Mouse (Mus musculus) MEL (cell line): Measurements from ENCODE around the gene Kcnh6. TPM values are rescaled to one million over a fixed set of nuclear protein-coding genes. Genes with fewer than 3 reads are reported as not detected.

Experiments
- DNase-seq: peaks from one replicate; pipeline ENCODE4 v3.0.0; 2011; ENCODE audit warnings: low read depth, low spot score
- H3K27ac ChIP-seq: 2 replicates; pipeline ENCODE4 v1.5.1; 2012; ENCODE audit warnings: low read depth, mild to moderate bottlenecking, control low read depth, low read length, moderate library complexity; ENCODE audit not compliant: control insufficient read depth
- H3K27me3 ChIP-seq, 2 experiments: fragments of 150-350 bp in 1 of 2; sonication (generic) in 1 of 2; 2 replicates each; pipeline ENCODE4 v1.6.1; 2012; ENCODE audit warnings: low read length in 2 of 2, mild to moderate bottlenecking in 2 of 2, improper control_type of control experiment in 1 of 2, moderate library complexity in 1 of 2; ENCODE audit not compliant: insufficient read depth in 2 of 2, control insufficient read depth in 1 of 2
- H3K36me3 ChIP-seq, 2 experiments: 2 replicates each; pipeline ENCODE4 v1.6.1; 2012 to 2014; ENCODE audit warnings: low read length in 2 of 2, improper control_type of control experiment in 1 of 2, inconsistent platforms in 1 of 2, mild to moderate bottlenecking in 1 of 2; ENCODE audit not compliant: insufficient read depth in 2 of 2, control insufficient read depth in 1 of 2
- H3K4me1 ChIP-seq, 2 experiments: fragments of 150-350 bp in 1 of 2; sonication (generic) in 1 of 2; 2 replicates each; pipeline ENCODE4 v1.6.1; 2012; ENCODE audit warnings: low read length in 2 of 2, improper control_type of control experiment in 1 of 2, mild to moderate bottlenecking in 1 of 2; ENCODE audit not compliant: insufficient read depth in 2 of 2, control insufficient read depth in 1 of 2
- H3K4me3 ChIP-seq, 2 experiments: fragments of 150-350 bp in 1 of 2; sonication (generic) in 1 of 2; 2 replicates each; pipeline ENCODE4 v1.5.1; 2012; ENCODE audit warnings: low read depth in 2 of 2, low read length in 2 of 2, mild to moderate bottlenecking in 2 of 2, moderate library complexity in 2 of 2, control low read depth in 1 of 2, improper control_type of control experiment in 1 of 2; ENCODE audit not compliant: control insufficient read depth in 1 of 2, insufficient read depth in 1 of 2
- H3K79me2 ChIP-seq: 2 replicates; pipeline ENCODE4 v1.6.1; 2012; ENCODE audit warnings: mild to moderate bottlenecking, low read length, moderate library complexity; ENCODE audit not compliant: control insufficient read depth, poor library complexity, insufficient read depth
- H3K9ac ChIP-seq: 2 replicates; pipeline ENCODE4 v1.6.1; 2012; ENCODE audit warnings: low read depth, mild to moderate bottlenecking, control low read depth, low read length, moderate library complexity; ENCODE audit not compliant: control insufficient read depth, poor library complexity, severe bottlenecking
- H3K9me3 ChIP-seq: fragments of 150-350 bp; sonication (generic); replicated peaks from 2 replicates; pipeline ENCODE4 v1.6.1; 2012; ENCODE audit warnings: mild to moderate bottlenecking, low read length, improper control_type of control experiment, moderate library complexity; ENCODE audit not compliant: insufficient read depth
- CHD2 ChIP-seq: IDR thresholded peaks from 2 replicates; pipeline ENCODE4 v1.6.1; 2011; ENCODE audit warnings: low read length, improper control_type of control experiment
- CTCF ChIP-seq, 3 experiments: IDR thresholded peaks in 2 of 3; conservative IDR thresholded peaks in 1 of 3; 2 replicates each; pipeline ENCODE4 v1.5.1; 2011 to 2012; ENCODE audit warnings: low read length in 3 of 3, low read depth in 2 of 3, mild to moderate bottlenecking in 2 of 3, improper control_type of control experiment in 1 of 3, inconsistent platforms in 1 of 3, mixed read lengths in 1 of 3, moderate library complexity in 1 of 3; ENCODE audit not compliant: control insufficient read depth in 1 of 3, insufficient read depth in 1 of 3, poor library complexity in 1 of 3, severe bottlenecking in 1 of 3
- E2F4 ChIP-seq: IDR thresholded peaks from 2 replicates; pipeline ENCODE4 v1.6.1; 2011; ENCODE audit warnings: low read depth, low read length, improper control_type of control experiment, borderline replicate concordance
- EP300 ChIP-seq, 2 experiments: IDR thresholded peaks; 2 replicates each; pipeline ENCODE4 v1.6.1; 2011; ENCODE audit warnings: improper control_type of control experiment in 2 of 2, low read length in 2 of 2, low read depth in 1 of 2, mild to moderate bottlenecking in 1 of 2
- ETS1 ChIP-seq: IDR thresholded peaks from 2 replicates; pipeline ENCODE4 v1.6.1; 2012; ENCODE audit warnings: low read depth, mild to moderate bottlenecking, inconsistent platforms, low read length, improper control_type of control experiment, moderate library complexity
- GATA1 ChIP-seq: IDR thresholded peaks from 2 replicates; pipeline ENCODE4 v1.6.1; 2011; ENCODE audit warnings: low read depth, low read length, improper control_type of control experiment
- HCFC1 ChIP-seq: IDR thresholded peaks from 2 replicates; pipeline ENCODE4 v1.6.1; 2012; ENCODE audit warnings: low read depth, mild to moderate bottlenecking, inconsistent platforms, low read length, improper control_type of control experiment, moderate library complexity
- JUND ChIP-seq: IDR thresholded peaks from 2 replicates; pipeline ENCODE4 v1.6.1; 2011; ENCODE audit warnings: low read depth, mild to moderate bottlenecking, improper control_type of control experiment, low read length
- KAT2A ChIP-seq: conservative IDR thresholded peaks from 2 replicates; pipeline ENCODE4 v1.6.1; 2012; ENCODE audit warnings: low read depth, low read length, improper control_type of control experiment, inconsistent platforms
- MAZ ChIP-seq: IDR thresholded peaks from 2 replicates; pipeline ENCODE4 v1.6.1; 2012; ENCODE audit warnings: low read depth, mild to moderate bottlenecking, inconsistent platforms, low read length, improper control_type of control experiment
- NELFE ChIP-seq: IDR thresholded peaks from 2 replicates; pipeline ENCODE4 v1.6.1; 2011; ENCODE audit warnings: low read depth, low read length, improper control_type of control experiment
- POLR2AphosphoS2 ChIP-seq: IDR thresholded peaks from 2 replicates; pipeline ENCODE4 v1.6.1; 2011; ENCODE audit warnings: low read length, improper control_type of control experiment
- POLR2AphosphoS5 ChIP-seq: IDR thresholded peaks from 2 replicates; pipeline ENCODE4 v1.6.1; 2012; ENCODE audit warnings: low read depth, borderline replicate concordance, mild to moderate bottlenecking, inconsistent platforms, low read length, moderate library complexity, mixed read lengths
- RAD21 ChIP-seq: IDR thresholded peaks from 2 replicates; pipeline ENCODE4 v1.6.1; 2011; ENCODE audit warnings: mild to moderate bottlenecking, low read depth, low read length, improper control_type of control experiment
- RCOR1 ChIP-seq: IDR thresholded peaks from 2 replicates; pipeline ENCODE4 v1.6.1; 2012; ENCODE audit warnings: low read depth, mild to moderate bottlenecking, inconsistent platforms, low read length, improper control_type of control experiment
- SIN3A ChIP-seq: IDR thresholded peaks from 2 replicates; pipeline ENCODE4 v1.6.1; 2012; ENCODE audit warnings: low read length, improper control_type of control experiment, inconsistent platforms
- SMC3 ChIP-seq: IDR thresholded peaks from 2 replicates; pipeline ENCODE4 v1.6.1; 2011; ENCODE audit warnings: low read depth, low read length, improper control_type of control experiment
- TAL1 ChIP-seq: IDR thresholded peaks from 2 replicates; pipeline ENCODE4 v1.6.1; 2012; ENCODE audit warnings: mild to moderate bottlenecking, inconsistent platforms, low read length, moderate library complexity, mixed read lengths
- TBP ChIP-seq: IDR thresholded peaks from 2 replicates; pipeline ENCODE4 v1.8.0; 2011; ENCODE audit warnings: low read depth, low read length, improper control_type of control experiment
- TCF12 ChIP-seq: IDR thresholded peaks from 2 replicates; pipeline ENCODE4 v1.6.1; 2014; ENCODE audit warnings: low read depth, mild to moderate bottlenecking, inconsistent platforms, low read length, improper control_type of control experiment, moderate library complexity
- UBTF ChIP-seq: IDR thresholded peaks from 2 replicates; pipeline ENCODE4 v1.6.1; 2012; ENCODE audit warnings: low read depth, mild to moderate bottlenecking, inconsistent platforms, low read length, improper control_type of control experiment, moderate library complexity, borderline replicate concordance; ENCODE audit not compliant: insufficient read depth
- USF1 ChIP-seq: IDR thresholded peaks from 2 replicates; pipeline ENCODE4 v1.6.1; 2014; ENCODE audit warnings: low read depth, mild to moderate bottlenecking, inconsistent platforms, low read length, improper control_type of control experiment, moderate library complexity
- ZC3H11A ChIP-seq: IDR thresholded peaks from 2 replicates; pipeline ENCODE4 v1.6.1; 2012; ENCODE audit warnings: low read depth, mild to moderate bottlenecking, inconsistent platforms, low read length, improper control_type of control experiment
- ZKSCAN1 ChIP-seq: IDR thresholded peaks from 2 replicates; pipeline ENCODE4 v1.6.1; 2012; ENCODE audit warnings: low read depth, mild to moderate bottlenecking, inconsistent platforms, low read length, improper control_type of control experiment, moderate library complexity
- polyA plus RNA-seq, 2 experiments: library from polyadenylated mRNA; stranded (reverse) in 1 of 2; unstranded in 1 of 2; fragments of >175 nt in 1 of 2; fragments of >200 nt in 1 of 2; gene quantifications; 2 replicates each; pipeline versions ENCODE4 v1.2.1 to v1.2.4; 2012; ENCODE audit warnings: low replicate concordance in 2 of 2, low read depth in 1 of 2; ENCODE audit not compliant: insufficient read length in 2 of 2, insufficient read depth in 1 of 2, missing spikeins in 1 of 2
- total RNA-seq: library from RNA; depleted of rRNA; stranded (reverse); fragments of 300-350 nt; gene quantifications from 2 replicates; pipeline ENCODE4 v1.2.3, GENCODE M21; 2012

Gene Kcnh6
- total and polyA plus RNA-seq, 3 experiments, result 0.04 to 0.07 TPM; not detected in 1

- no peak for DNase-seq
- Histone ChIP-seq H3K27ac (no peak overlapping the region), H3K36me3 (no peaks in the 10 kb centered on the region; a peak in 1 of 4 replicates), H3K9ac (no peak overlapping the region), H3K79me2 (no peaks in the 10 kb centered on the region), H3K4me3 (no peak overlapping the region), H3K9me3 (no peaks in the 10 kb centered on the region), H3K27me3 (peaks cover 2 to 8% of the 10 kb centered on the region in 2 experiments), H3K4me1 (peaks cover 0 to 1% of the 10 kb centered on the region in 2 experiments; a peak in 2 of 4 replicates)
- TF ChIP-seq HCFC1, result no peak
- TF ChIP-seq TAL1, result no peak
- TF ChIP-seq CTCF (IDR thresholded peaks at IDR 0.05 in 2 of 3, conservative IDR thresholded peaks at IDR 0.05 in 1 of 3; ENCODE audit: control insufficient read depth in 1 of 3, insufficient read depth in 1 of 3, low read depth in 2 of 3, low read length in 3 of 3, poor library complexity in 1 of 3, severe bottlenecking in 1 of 3), result no peak
- TF ChIP-seq POLR2AphosphoS2, result no peak
- no peak for TF ChIP-seq ZKSCAN1
- no peak for TF ChIP-seq SMC3
- no peak for TF ChIP-seq SIN3A
- TF ChIP-seq KAT2A, result no peak
- TF ChIP-seq RAD21, result no peak
- no peak for TF ChIP-seq UBTF
- no peak for TF ChIP-seq TBP
- no peak for TF ChIP-seq ETS1
- TF ChIP-seq NELFE, result no peak
- TF ChIP-seq E2F4, result no peak
- no peak for TF ChIP-seq USF1
- TF ChIP-seq RCOR1, result no peak
These were observed 12.3 kb downstream of the Kcnh6 start for GRCm38 (mm10) chr11:106020051-106020763.

GRCm38 (mm10) chr11:106025774-106026173 is 17.9 kb downstream of the Kcnh6 start:
- no peak overlapping the region for H3K4me3 ChIP-seq
- peak; percentile 77 for DNase-seq
- H3K9me3 ChIP-seq, result no peaks in the 10 kb centered on the region
- TF ChIP-seq POLR2AphosphoS5, result no peak
- no peak for TF ChIP-seq MAZ
- TF ChIP-seq TAL1, result peak; percentile 56; the same call in 1 of the 2 replicates
- TF ChIP-seq GATA1, result peak; percentile 97
- TF ChIP-seq ZKSCAN1, result no peak
- TF ChIP-seq JUND, result 0 out of 2 replicates have a peak, but pooled peaks have one; percentile 23
- TF ChIP-seq TCF12, result peak; percentile 87
- TF ChIP-seq HCFC1, result no peak
- peak; percentile 82 to 85 for TF ChIP-seq EP300 (IDR thresholded peaks at IDR 0.05; ENCODE audit: low read depth in 1 of 2, low read length in 2 of 2)
- peak; percentile 80 for TF ChIP-seq ETS1
- peak; percentile 64 for TF ChIP-seq RCOR1
- TF ChIP-seq ZC3H11A, result no peak
- no peak for TF ChIP-seq CHD2
- H3K79me2 ChIP-seq, result no peaks in the 10 kb centered on the region
- H3K9ac ChIP-seq, result no peak overlapping the region
- H3K27ac ChIP-seq, result no peak overlapping the region
- peaks cover 10 to 20% of the 10 kb centered on the region in 2 experiments; a peak in 3 of 4 replicates for H3K4me1 ChIP-seq
- H3K36me3 ChIP-seq, result peaks cover 0 to 15% of the 10 kb centered on the region in 2 experiments; a peak in 2 of 4 replicates
- H3K27me3 ChIP-seq, result no peaks in the 10 kb centered on the region
